Mouse (Mus musculus) adrenal gland (tissue): ENCODE results near the gene Vhl.
"Not testable (repeated sequence)": the region's sequence is repeated elsewhere in the genome, so short reads cannot be mapped to it uniquely, and the experiment has no call there.

Experiments
- intact Hi-C: fragments of 180-260 bp; cut with DNase I; formaldehyde crosslinking; loops from one replicate; pipeline ENCODE4 v1.15.1; 2025

Vhl gene

GRCm38 (mm10) chr6:113660492-113661352, 37.0 kb downstream of the Vhl start:
- intact Hi-C loops, result no loop called here

GRCm38 (mm10) chr6:113661353-113662241, 37.8 kb downstream of the Vhl start:
- intact Hi-C loops, result no loop called here

- intact Hi-C loops, result no loop called here
Measured at GRCm38 (mm10) chr6:113662964-113663700, 39.4 kb downstream of the Vhl start.

- intact Hi-C loops, result no loop called here
Measured at GRCm38 (mm10) chr6:113664305-113664704, 40.5 kb downstream of the Vhl start.

GRCm38 (mm10) chr6:113667611-113668122, 43.9 kb downstream of the Vhl start:
- intact Hi-C loops, result no loop called here

- intact Hi-C loops, result no loop called here
Measured at GRCm38 (mm10) chr6:113668287-113669154, 44.8 kb downstream of the Vhl start.

- intact Hi-C loops, result no loop called here
Measured at GRCm38 (mm10) chr6:113669821-113670220, 46.1 kb downstream of the Vhl start.

- intact Hi-C loops, result not testable (repeated sequence)
Measured at GRCm38 (mm10) chr6:113672029-113672428, 48.3 kb downstream of the Vhl start.

GRCm38 (mm10) chr6:113672989-113673388, 49.2 kb downstream of the Vhl start:
- intact Hi-C loops, result no loop called here

GRCm38 (mm10) chr6:113675234-113675633, 51.5 kb downstream of the Vhl start:
- intact Hi-C loops, result no loop called here

GRCm38 (mm10) chr6:113675991-113676390, 52.2 kb downstream of the Vhl start:
- intact Hi-C loops, result no loop called here

GRCm38 (mm10) chr6:113677070-113677734, 53.4 kb downstream of the Vhl start:
- intact Hi-C loops, result no loop called here

- intact Hi-C loops, result no loop called here
Measured at GRCm38 (mm10) chr6:113678246-113679012, 54.7 kb downstream of the Vhl start.

- intact Hi-C loops, result loop anchor here (2.0 kb wide), 1 partner anchor 41 kb away; the partner anchor contains the start of gene Irak2
Measured at GRCm38 (mm10) chr6:113679993-113680566, 56.3 kb downstream of the Vhl start.
